Mouse (Mus musculus) limb, embryonic 13.5 days (tissue): Measurements from ENCODE around the gene Ctnnd1. TPM values are rescaled to one million over a fixed set of nuclear protein-coding genes. Genes with fewer than 3 reads are reported as not detected.

Experiments used
- ATAC-seq: fragments of 200-750 bp; cut with Nextera tagmentation; 2 replicates; pipeline ENCODE4 v1.8.0; 2017; ENCODE audit warnings: low read depth, moderate number of reproducible peaks, moderate TSS enrichment; ENCODE audit not compliant: low FRiP score
- H3K27ac ChIP-seq: fragments of 300-500 bp; sonication (generic); 2 replicates; pipeline ENCODE4 v1.5.1; 2015; ENCODE audit warnings: inconsistent platforms, mild to moderate bottlenecking, moderate library complexity
- H3K27me3 ChIP-seq: fragments of 300-500 bp; sonication (generic); 2 replicates; pipeline ENCODE4 v1.6.1; 2015; ENCODE audit warnings: mild to moderate bottlenecking, inconsistent platforms
- H3K36me3 ChIP-seq: fragments of 300-500 bp; sonication (generic); 2 replicates; pipeline ENCODE4 v1.6.1; 2015; ENCODE audit warnings: inconsistent platforms, mild to moderate bottlenecking, moderate library complexity
- H3K4me1 ChIP-seq: fragments of 300-500 bp; sonication (generic); 2 replicates; pipeline ENCODE4 v1.6.1; 2015; ENCODE audit warnings: inconsistent platforms
- H3K4me2 ChIP-seq: fragments of 300-500 bp; sonication (generic); replicated peaks from 2 replicates; pipeline ENCODE4 v1.6.1; 2015; ENCODE audit warnings: inconsistent platforms, mild to moderate bottlenecking, moderate library complexity
- H3K4me3 ChIP-seq: fragments of 300-500 bp; sonication (generic); 2 replicates; pipeline ENCODE4 v1.5.1; 2015; ENCODE audit warnings: moderate library complexity, mild to moderate bottlenecking, inconsistent platforms
- H3K9ac ChIP-seq: fragments of 300-500 bp; sonication (generic); 2 replicates; pipeline ENCODE4 v1.6.1; 2015; ENCODE audit warnings: mild to moderate bottlenecking, inconsistent platforms
- H3K9me3 ChIP-seq: fragments of 300-500 bp; sonication (generic); 2 replicates; pipeline ENCODE4 v1.6.1; 2016; ENCODE audit warnings: inconsistent platforms
- WGBS: fragments of 180-500 bp; shearing (Covaris S2); methylation state at CpG from one replicate; pipeline ENCODE4 v1.1.7; 2015; 5-methylcytosine and 5-hydroxymethylcytosine counted together
- polyA plus RNA-seq: library from polyadenylated mRNA; unstranded; fragments of >200 nt; fragmentation: Nextera tagmentation; extraction: Ambion mirVana; gene quantifications from 2 replicates; pipeline ENCODE4 v1.2.1, GENCODE M21; 2015

Ctnnd1 gene
- polyA plus RNA-seq, 1 experiment from 2014 or later = 45.7 TPM

DNA sequence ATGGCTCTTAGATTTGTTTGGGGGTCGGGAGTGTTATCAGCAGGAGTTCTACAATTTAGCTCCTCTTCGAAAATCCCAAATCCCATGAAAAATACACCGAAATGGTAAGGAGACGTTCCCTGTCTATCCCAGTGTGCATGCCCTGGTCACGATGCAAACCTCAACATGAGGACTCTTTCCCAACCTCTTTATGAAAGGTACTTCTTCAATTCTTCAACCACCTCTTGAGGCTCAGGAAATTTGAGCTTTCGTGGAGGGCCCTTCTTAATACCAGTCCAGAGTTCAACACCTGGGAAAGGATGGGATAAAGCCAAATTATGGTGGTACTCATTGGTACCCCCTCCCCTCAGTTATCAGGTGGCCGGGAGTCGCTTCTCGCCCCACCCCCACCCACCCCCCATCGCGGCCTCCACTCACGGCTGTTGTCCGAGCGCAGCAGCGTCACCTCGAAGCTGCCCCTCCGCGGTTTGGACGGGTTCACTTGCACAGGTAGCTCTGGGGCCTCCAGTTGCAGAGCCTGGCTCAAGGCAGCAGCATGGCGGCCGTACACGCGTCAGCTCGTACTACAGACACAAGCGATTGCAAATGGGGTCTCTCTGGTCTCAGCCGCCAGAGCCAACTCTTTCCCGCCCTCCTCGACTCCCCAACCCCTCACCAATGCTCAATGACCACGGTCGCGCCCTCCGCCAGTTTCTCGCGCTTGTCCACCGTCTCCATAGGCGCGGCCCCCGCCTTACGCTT, 19.4 kb upstream of the Ctnnd1 start:
- H3K27me3 ChIP-seq = no peaks in the 10 kb centered on the region
- peak overlapping the region; percentile 94 for H3K4me3 ChIP-seq
- 3% methylated on average over 39 of the region's 39 CpGs for WGBS

DNA sequence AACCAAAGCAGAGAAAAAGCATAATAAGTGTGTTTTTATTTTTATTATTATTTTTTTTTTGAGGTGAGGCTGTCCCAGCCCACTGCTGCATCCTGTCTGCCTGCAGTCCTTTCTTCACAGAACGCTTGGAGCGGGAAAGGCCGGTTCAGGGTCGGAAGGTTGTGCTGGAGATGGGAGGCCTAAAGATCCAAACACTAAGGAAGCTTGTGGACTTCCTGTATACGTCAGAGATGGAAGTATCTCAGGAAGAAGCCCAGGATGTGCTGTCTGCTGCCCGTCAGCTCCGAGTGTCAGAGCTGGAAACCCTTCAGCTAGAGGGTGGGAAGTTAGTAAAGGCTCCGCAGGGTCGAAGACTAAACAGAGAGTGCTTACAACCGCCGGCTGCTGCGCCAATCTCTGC, 15.5 kb upstream of the Ctnnd1 start:
- Histone ChIP-seq H3K4me2 (no peak overlapping the region), H3K9me3 (no peaks in the 10 kb centered on the region), H3K27ac (no peak overlapping the region), H3K27me3 (no peaks in the 10 kb centered on the region), H3K9ac (no peak overlapping the region), H3K4me1 (peaks cover 10% of the 10 kb centered on the region), H3K36me3 (peaks cover 10% of the 10 kb centered on the region), H3K4me3 (no peak overlapping the region)
- WGBS = 65% methylated on average over 12 of the region's 12 CpGs
- ATAC-seq = no peak

More for the DNA sequence above, 19.4 kb upstream of the Ctnnd1 start:
- Histone ChIP-seq H3K4me1 (peaks cover 10% of the 10 kb centered on the region), H3K9ac (peak overlapping the region; percentile 90), H3K36me3 (peaks cover 34% of the 10 kb centered on the region), H3K27ac (peak overlapping the region; percentile 94), H3K4me2 (peak overlapping the region; percentile 73), H3K9me3 (no peaks in the 10 kb centered on the region)
- peak; percentile 75 for ATAC-seq

DNA sequence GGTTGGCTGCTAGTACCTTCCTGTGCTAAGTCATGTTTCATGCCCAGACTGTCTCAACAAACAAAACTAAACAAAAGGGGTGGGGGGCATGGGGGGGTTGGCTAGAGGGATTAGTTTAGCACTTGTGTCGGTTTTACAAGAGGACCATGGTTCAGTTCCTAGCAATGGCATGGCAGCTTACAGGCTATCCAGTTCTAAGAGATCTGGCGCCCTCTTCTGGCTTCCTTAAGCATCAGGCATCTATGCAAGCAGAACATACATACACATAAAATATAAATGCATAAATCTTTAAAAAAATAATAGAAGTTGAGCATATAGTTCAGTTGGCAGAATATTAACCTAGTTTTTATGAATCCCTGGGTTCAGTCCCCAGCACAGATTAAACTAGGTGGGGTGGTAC, 12.3 kb upstream of the Ctnnd1 start:
- Histone ChIP-seq H3K4me2 (no peak overlapping the region), H3K9ac (no peak overlapping the region), H3K4me3 (no peak overlapping the region), H3K4me1 (no peaks in the 10 kb centered on the region), H3K36me3 (no peaks in the 10 kb centered on the region), H3K9me3 (no peaks in the 10 kb centered on the region), H3K27me3 (no peaks in the 10 kb centered on the region), H3K27ac (no peak overlapping the region)
- no peak for ATAC-seq
- WGBS = 38% methylated on average over 2 of the region's 2 CpGs

GRCm38 (mm10) chr2:84660253-84660652, 9.7 kb upstream of the Ctnnd1 start:
- Histone ChIP-seq H3K36me3 (no peaks in the 10 kb centered on the region), H3K9me3 (no peaks in the 10 kb centered on the region), H3K4me2 (no peak overlapping the region), H3K9ac (no peak overlapping the region), H3K27me3 (no peaks in the 10 kb centered on the region), H3K4me1 (no peaks in the 10 kb centered on the region), H3K27ac (no peak overlapping the region), H3K4me3 (no peak overlapping the region)
- WGBS = 65% methylated on average over 3 of the region's 3 CpGs
- no peak for ATAC-seq

- H3K4me1 ChIP-seq = no peaks in the 10 kb centered on the region
- 92% methylated on average over 32 of the region's 32 CpGs for WGBS
- H3K4me3 ChIP-seq = no peak within 1 kb of the TSS
- no peak within 1 kb of the TSS for H3K9ac ChIP-seq
- H3K4me2 ChIP-seq = no peak within 1 kb of the TSS
- no peaks in the 10 kb centered on the region for H3K36me3 ChIP-seq
- ATAC-seq = no peak
- no peak within 1 kb of the TSS for H3K27ac ChIP-seq
- H3K9me3 ChIP-seq = no peaks in the 10 kb centered on the region
- no peaks in the 10 kb centered on the region for H3K27me3 ChIP-seq
These were observed 8.2 kb upstream of the Ctnnd1 start, which contains the start of gene Btbd18 for GRCm38 (mm10) chr2:84658806-84659205. TSS of gene Btbd18 (plus strand) at chr2:84659079.

- Histone ChIP-seq H3K27me3 (no peaks in the 10 kb centered on the region), H3K36me3 (no peaks in the 10 kb centered on the region), H3K4me1 (no peaks in the 10 kb centered on the region), H3K27ac (no peak overlapping the region), H3K4me3 (no peak overlapping the region), H3K9ac (no peak overlapping the region), H3K9me3 (no peaks in the 10 kb centered on the region), H3K4me2 (no peak overlapping the region)
- WGBS = 81% methylated on average over 1 of the region's 1 CpGs
- ATAC-seq = no peak
These were observed 5.3 kb upstream of the Ctnnd1 start for GRCm38 (mm10) chr2:84655864-84656263.

- H3K36me3 ChIP-seq = no peaks in the 10 kb centered on the region
- H3K4me2 ChIP-seq = no peak overlapping the region
- H3K27me3 ChIP-seq = no peaks in the 10 kb centered on the region
- no peaks in the 10 kb centered on the region for H3K9me3 ChIP-seq
- H3K4me3 ChIP-seq = no peak overlapping the region
- ATAC-seq = no peak
- peaks cover 7% of the 10 kb centered on the region for H3K4me1 ChIP-seq
- H3K9ac ChIP-seq = no peak overlapping the region
- H3K27ac ChIP-seq = no peak overlapping the region
These were observed 2.8 kb upstream of the Ctnnd1 start for GRCm38 (mm10) chr2:84653354-84653753.

DNA sequence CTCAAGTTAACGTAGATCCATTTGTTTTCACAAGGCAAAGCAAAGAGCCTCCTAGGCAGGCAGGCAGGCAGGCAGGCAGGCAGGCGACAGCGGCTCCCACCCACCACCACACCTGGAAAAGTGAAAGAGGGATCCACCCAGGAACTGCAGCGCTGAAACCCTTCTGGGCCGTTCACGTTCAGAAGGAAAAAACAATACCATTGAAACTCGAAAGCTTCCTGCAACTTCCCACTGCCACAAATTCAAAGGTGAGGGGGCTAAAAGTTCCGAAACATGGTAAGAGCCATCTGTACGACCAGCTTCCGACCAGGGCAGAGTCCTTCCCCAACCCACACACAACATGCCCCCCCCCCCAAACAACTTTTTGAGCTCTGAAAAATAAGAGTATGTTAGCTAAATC, 891 bp downstream of the Ctnnd1 start:
- H3K4me3 ChIP-seq = peak overlapping the region; percentile 62
- no peaks in the 10 kb centered on the region for H3K36me3 ChIP-seq
- peaks cover 18% of the 10 kb centered on the region for H3K4me1 ChIP-seq
- H3K27me3 ChIP-seq = no peaks in the 10 kb centered on the region
- H3K9me3 ChIP-seq = no peaks in the 10 kb centered on the region
- H3K4me2 ChIP-seq = peak overlapping the region; percentile 76
- H3K9ac ChIP-seq = peak overlapping the region; percentile 84
- under 1% methylated on average over 10 of the region's 10 CpGs for WGBS
- ATAC-seq = no peak
- H3K27ac ChIP-seq = peak overlapping the region; percentile 94

- peak overlapping the region; percentile 76 for H3K4me2 ChIP-seq
- no peaks in the 10 kb centered on the region for H3K36me3 ChIP-seq
- peak overlapping the region; percentile 62 for H3K4me3 ChIP-seq
- H3K4me1 ChIP-seq = peaks cover 24% of the 10 kb centered on the region
- 57% methylated on average over 6 of the region's 6 CpGs for WGBS
- H3K27ac ChIP-seq = no peak overlapping the region
- H3K9ac ChIP-seq = peak overlapping the region; percentile 59
- no peaks in the 10 kb centered on the region for H3K9me3 ChIP-seq
- no peaks in the 10 kb centered on the region for H3K27me3 ChIP-seq
- no peak for ATAC-seq
These were observed 2.2 kb downstream of the Ctnnd1 start for GRCm38 (mm10) chr2:84648369-84648768.

DNA sequence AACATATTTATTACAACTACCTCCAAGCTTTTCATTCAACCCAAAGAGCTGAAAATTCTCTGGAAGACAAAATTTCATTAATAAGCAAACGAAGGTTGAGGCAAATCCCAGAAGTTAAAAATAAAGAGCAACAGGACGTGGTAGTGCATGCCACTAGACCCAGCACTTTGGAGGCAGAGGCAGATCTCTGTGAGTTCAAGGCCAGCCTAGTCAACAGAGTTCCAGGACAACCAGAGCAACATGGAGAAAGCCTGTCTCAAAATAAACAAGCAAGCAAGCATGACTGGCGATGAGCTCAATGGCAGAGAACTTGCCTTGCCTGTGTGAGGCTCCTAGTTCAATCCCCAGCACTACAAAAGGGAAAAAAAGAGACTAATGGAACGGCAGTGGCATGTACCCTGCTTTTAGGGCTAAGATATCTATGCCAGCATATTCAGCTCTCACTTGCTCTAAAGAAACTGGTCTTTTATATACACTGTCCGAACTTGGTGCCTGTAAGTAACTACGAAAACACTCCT, 3.5 kb downstream of the Ctnnd1 start:
- Histone ChIP-seq H3K9ac (no peak overlapping the region), H3K4me3 (no peak overlapping the region), H3K4me2 (peak overlapping the region; percentile 16), H3K27me3 (no peaks in the 10 kb centered on the region), H3K4me1 (peaks cover 28% of the 10 kb centered on the region), H3K36me3 (no peaks in the 10 kb centered on the region), H3K27ac (no peak overlapping the region), H3K9me3 (no peaks in the 10 kb centered on the region)
- ATAC-seq = no peak
- 94% methylated on average over 6 of the region's 6 CpGs for WGBS

DNA sequence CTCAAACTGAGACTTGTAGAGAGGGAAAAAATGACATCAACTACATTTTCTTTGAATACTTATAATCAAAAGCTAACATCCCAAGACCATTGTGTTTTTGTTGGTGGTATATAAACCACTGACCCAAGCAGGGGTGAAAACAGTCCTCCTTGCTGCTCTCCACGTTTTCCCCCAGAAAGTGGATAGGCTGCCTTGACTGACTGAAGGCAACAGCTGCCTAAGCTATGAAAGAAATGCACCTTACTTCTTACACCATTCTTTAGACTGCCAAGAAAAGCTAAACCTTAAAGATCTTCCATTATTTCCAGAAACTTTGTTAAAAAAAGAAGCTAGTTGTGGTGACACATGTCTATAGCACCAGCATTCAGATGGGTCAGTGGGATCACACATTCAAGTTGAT, 4.4 kb downstream of the Ctnnd1 start:
- H3K9ac ChIP-seq = no peak overlapping the region
- no peaks in the 10 kb centered on the region for H3K36me3 ChIP-seq
- H3K27me3 ChIP-seq = no peaks in the 10 kb centered on the region
- 85% methylated on average over 1 of the region's 1 CpGs for WGBS
- H3K9me3 ChIP-seq = no peaks in the 10 kb centered on the region
- H3K4me2 ChIP-seq = no peak overlapping the region
- no peak overlapping the region for H3K27ac ChIP-seq
- H3K4me1 ChIP-seq = peaks cover 28% of the 10 kb centered on the region
- no peak for ATAC-seq
- H3K4me3 ChIP-seq = no peak overlapping the region

DNA sequence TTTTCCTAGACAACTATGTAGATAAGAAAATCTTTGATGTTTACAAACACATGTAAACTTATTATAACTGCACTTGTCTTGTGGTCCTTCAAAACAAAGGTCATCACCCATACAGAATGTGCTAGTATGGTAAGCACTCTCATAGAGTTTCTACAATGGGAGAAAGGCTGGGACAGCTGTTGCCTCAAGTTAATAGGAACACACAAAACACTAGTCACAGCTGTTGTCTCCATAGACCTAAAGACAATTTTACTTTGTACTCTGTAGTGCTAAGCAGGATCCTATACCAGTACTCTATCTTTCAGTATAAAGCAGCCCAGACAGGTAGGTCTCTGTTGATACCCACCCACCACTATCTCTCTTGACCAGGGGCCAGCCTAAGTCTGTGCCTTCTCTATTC, 9.7 kb downstream of the Ctnnd1 start:
- 0 out of 2 replicates have a peak, but pooled peaks have one; percentile 36 for ATAC-seq
- no peak overlapping the region for H3K4me2 ChIP-seq
- H3K9ac ChIP-seq = no peak overlapping the region
- peaks cover 44% of the 10 kb centered on the region for H3K4me1 ChIP-seq
- no peak overlapping the region for H3K27ac ChIP-seq
- no peaks in the 10 kb centered on the region for H3K9me3 ChIP-seq
- no peaks in the 10 kb centered on the region for H3K27me3 ChIP-seq
- no peaks in the 10 kb centered on the region for H3K36me3 ChIP-seq
- no peak overlapping the region for H3K4me3 ChIP-seq
